ENCODE assay signal across 21 mouse cellular contexts in genomic region chr4:132071674-132072073, GRCm38 (mm10). TPM values are rescaled to one million over a fixed set of nuclear protein-coding genes. Genes with fewer than 3 reads are reported as not detected.
DNase-seq lines count a peak whose midpoint lies in the region; ATAC-seq and TF ChIP-seq lines count a peak whose summit lies in the region.
"Had no signal": no experiment of that assay in that cellular context is flagged by ENCODE, and none has a peak within 500 bp of the region (broad histone marks: within the 10 kb centered on the region; RNA-seq: fewer than 3 reads in every experiment).

No protein-coding gene starts in this region.

- H3K9ac ChIP-seq in liver, embryonic 14.5 days (replicated peaks): peak overlapping the region; percentile 98
- H3K9ac ChIP-seq: forebrain, embryonic 15.5 days; stomach, embryonic 15.5 days had no signal

- no peak for ATAC-seq in erythroblast, adult 5-6 weeks (replicated peaks; ENCODE audit: low FRiP score, poor library complexity, severe bottlenecking)
- no peak for ATAC-seq in liver, embryonic 14.5 days (ENCODE audit: insufficient read depth)
- ATAC-seq: forebrain, embryonic 15.5 days; hindbrain, embryonic 16.5 days; intestine, embryonic 16.5 days had no signal

- TF ChIP-seq CTCF in kidney, adult 2 months (conservative IDR thresholded peaks at IDR 0.05; ENCODE audit: insufficient read depth, insufficient read length, low read depth, low read length): no peak
- TF ChIP-seq CTCF in liver, embryonic 14.5 days (IDR thresholded peaks at IDR 0.05; ENCODE audit: low read depth): no peak

- no peak for TF ChIP-seq POLR2A in kidney, adult 2 months (IDR thresholded peaks at IDR 0.05; ENCODE audit: low read depth, low read length)

- H3K27me3 ChIP-seq in erythroblast, embryonic 14.5 days (ENCODE audit: control insufficient read depth): no peaks in the 10 kb centered on the region
- no peaks in the 10 kb centered on the region for H3K27me3 ChIP-seq in kidney, adult 2 months (replicated peaks; ENCODE audit: control insufficient read depth, insufficient read depth, low read length)
- no peaks in the 10 kb centered on the region for H3K27me3 ChIP-seq in liver, embryonic 14.5 days (ENCODE audit: control insufficient read depth, insufficient read depth, low read length)
- H3K27me3 ChIP-seq: stomach, embryonic 15.5 days had no signal

- WGBS in kidney, adult 2 months: 69% methylated on average over 2 of the region's 2 CpGs
- 88% methylated on average over 2 of the region's 2 CpGs for WGBS in liver, embryonic 14.5 days (ENCODE audit: insufficient replicate concordance)

- H3K4me2 ChIP-seq in liver, embryonic 14.5 days (ENCODE audit: low read depth): peak overlapping the region; percentile 100
- H3K4me2 ChIP-seq: forebrain, embryonic 15.5 days; stomach, embryonic 15.5 days had no signal

- peak; percentile 80 for DNase-seq in kidney, adult 2 months
- no peak for DNase-seq in kidney, postnatal 10 days
- peak; percentile 48 for DNase-seq in kidney, postnatal 14 days
- DNase-seq in liver, embryonic 14.5 days (ENCODE audit: low read depth in 3 of 3, low spot score in 3 of 3): no peak
- no peak for DNase-seq in c-Kit-positive CD71-positive TER-119-positive erythroid progenitor cells, embryonic 14.5 days (ENCODE audit: low spot score)
- DNase-seq in thymus, postnatal 4 days: no peak
- DNase-seq: adrenal gland, postnatal 25 days; cerebellum, adult 2 months; gastrocnemius, postnatal 36 days; left cerebral cortex, postnatal 4 days; lung, adult 18-20 months; retina, postnatal 1 day; thymus, adult 18-20 months had no signal

- no peaks in the 10 kb centered on the region for H3K9me3 ChIP-seq in erythroblast, embryonic 14.5 days (ENCODE audit: control insufficient read depth, low read length)
- H3K9me3 ChIP-seq in liver, embryonic 14.5 days (ENCODE audit: control insufficient read depth, low read length): no peaks in the 10 kb centered on the region
- H3K9me3 ChIP-seq: forebrain, embryonic 15.5 days; stomach, embryonic 15.5 days had no signal

- H3K36me3 ChIP-seq in erythroblast, embryonic 14.5 days (ENCODE audit: control insufficient read depth): peaks cover 82% of the 10 kb centered on the region
- no peaks in the 10 kb centered on the region; the same call in 1 of the 2 replicates for H3K36me3 ChIP-seq in kidney, adult 2 months (ENCODE audit: control insufficient read depth, insufficient read depth, low read length)
- peaks cover 64% of the 10 kb centered on the region for H3K36me3 ChIP-seq in liver, embryonic 14.5 days (replicated peaks; ENCODE audit: control insufficient read depth, insufficient read depth, low read depth)
- H3K36me3 ChIP-seq: forebrain, embryonic 15.5 days; stomach, embryonic 15.5 days had no signal

- TF ChIP-seq EP300 in liver, embryonic 14.5 days (IDR thresholded peaks at IDR 0.05; ENCODE audit: low read depth): no peak

- H3K4me3 ChIP-seq in erythroblast, embryonic 14.5 days (replicated peaks): peak overlapping the region; percentile 82
- H3K4me3 ChIP-seq in kidney, adult 2 months (ENCODE audit: insufficient read depth, low read depth, low read length): no peak overlapping the region
- H3K4me3 ChIP-seq in liver, embryonic 14.5 days (ENCODE audit: insufficient read depth in 1 of 2, low read depth in 2 of 2, low read length in 2 of 2): peak overlapping the region; percentile 88 to 94
- H3K4me3 ChIP-seq: forebrain, embryonic 15.5 days; left cerebral cortex, adult 2 months; stomach, embryonic 15.5 days had no signal

- H3K27ac ChIP-seq in kidney, adult 2 months (ENCODE audit: insufficient read depth, low read depth, low read length): peak overlapping the region; percentile 83
- H3K27ac ChIP-seq in liver, embryonic 14.5 days: peak overlapping the region; percentile 94
- H3K27ac ChIP-seq: forebrain, embryonic 15.5 days; left cerebral cortex, adult 2 months; stomach, embryonic 15.5 days had no signal

- peaks cover 83% of the 10 kb centered on the region for H3K4me1 ChIP-seq in erythroblast, embryonic 14.5 days (ENCODE audit: control insufficient read depth)
- H3K4me1 ChIP-seq in kidney, adult 2 months (ENCODE audit: control insufficient read depth, insufficient read depth, low read length): peaks cover 54% of the 10 kb centered on the region
- peaks cover 69 to 76% of the 10 kb centered on the region in 2 experiments for H3K4me1 ChIP-seq in liver, embryonic 14.5 days (replicated peaks; ENCODE audit: control insufficient read depth in 2 of 2, insufficient read depth in 2 of 2, low read length in 1 of 2)

RNA-seq across cellular contexts. Expression of gene Gm10300, which starts 2.8 kb away (rescaled TPM):
- 0.05 and 0.06 TPM in 2 replicates for polyA plus RNA-seq in erythroblast, embryonic 14.5 days (2012)
- 2.7 TPM in 1 of 2 replicates, not detected in the other for total RNA-seq in erythroblast, adult 5-6 weeks (2015; ENCODE audit: low replicate concordance)
- total RNA-seq in erythroblast, adult 5-6 weeks (2017; ENCODE audit: low replicate concordance): 3.7 and 3.9 TPM in 2 replicates
- polyA plus RNA-seq in kidney, adult 2 months (2012; rRNA removed): 0.09 and 0.27 TPM in 2 replicates
- 0.11 and 0.15 TPM in 2 replicates for polyA plus RNA-seq in liver, embryonic 14.5 days (2012; rRNA removed)
- 0.32 and 0.40 TPM in 2 replicates for polyA plus RNA-seq in liver, embryonic 14.5 days (2014; fragmentation: Nextera tagmentation; extraction: Ambion mirVana)
- total RNA-seq: gastrocnemius, postnatal 36 days; left cerebral cortex, adult 2 months; left cerebral cortex, postnatal 4 days had no signal
- polyA plus RNA-seq: embryonic facial prominence, embryonic 11.5 days; forebrain, embryonic 15.5 days; hindbrain, embryonic 16.5 days; intestine, embryonic 16.5 days had no signal

RNA-seq across cellular contexts. Expression of gene Epb41, which starts 3.4 kb away (rescaled TPM):
- 120 and 121 TPM in 2 replicates for polyA plus RNA-seq in erythroblast, embryonic 14.5 days (2012)
- 1,733 and 1,940 TPM in 2 replicates for total RNA-seq in erythroblast, adult 5-6 weeks (2015; ENCODE audit: low replicate concordance)
- 3,282 and 3,570 TPM in 2 replicates for total RNA-seq in erythroblast, adult 5-6 weeks (2017; ENCODE audit: low replicate concordance)
- polyA plus RNA-seq in kidney, adult 2 months (2012; rRNA removed): 69.8 and 73.8 TPM in 2 replicates
- 105 and 113 TPM in 2 replicates for polyA plus RNA-seq in liver, embryonic 14.5 days (2012; rRNA removed)
- 153 and 166 TPM in 2 replicates for polyA plus RNA-seq in liver, embryonic 14.5 days (2014; fragmentation: Nextera tagmentation; extraction: Ambion mirVana)

Comparison
In these comparisons a context has a peak if more than half of its experiments do, and no peak if none do; other contexts are left out.
1. DNase-seq: peak in kidney, adult 2 months (single experiment) and kidney, postnatal 14 days (single experiment); none in kidney, postnatal 10 days (single experiment), liver, embryonic 14.5 days (0 of 3), c-Kit-positive CD71-positive TER-119-positive erythroid progenitor cells, embryonic 14.5 days (single experiment) and thymus, postnatal 4 days (single experiment).